Mouse (Mus musculus) left cerebral cortex, adult 2 months (tissue): Measurements from ENCODE around the gene Tbl1x. TPM values are rescaled to one million over a fixed set of nuclear protein-coding genes. Genes with fewer than 3 reads are reported as not detected.

Source experiments
- DNase-seq, 2 experiments: peaks; one replicate each; pipeline ENCODE4 v3.0.0; 2021 to 2022; ENCODE audit warnings: low spot score in 2 of 2, mixed read lengths in 1 of 2; ENCODE audit errors: extremely low spot score in 1 of 2
- H3K27ac ChIP-seq: fragments of 200-600 bp; 2 replicates; pipeline ENCODE4 v1.8.1; 2022
- H3K4me3 ChIP-seq: fragments of 200-600 bp; 2 replicates; pipeline ENCODE4 v1.8.1; 2022
- CTCF ChIP-seq: fragments of 200-600 bp; IDR thresholded peaks from 2 replicates; pipeline ENCODE4 v1.8.1; 2022; ENCODE audit warnings: antibody characterized with exemption, mild to moderate bottlenecking, moderate library complexity
- intact Hi-C: fragments of 180-260 bp; cut with DNase I; formaldehyde crosslinking; loops from one replicate; pipeline ENCODE4 v1.15.1; 2025
- total RNA-seq, 2 experiments: library from RNA; stranded (reverse); gene quantifications; 2 replicates each; pipeline ENCODE4 v1.2.3; 2021

Tbl1x gene
- total RNA-seq, 2 experiments from 2014 or later = 49.6 TPM

- Histone ChIP-seq H3K4me3 (no peak overlapping the region), H3K27ac (no peak overlapping the region)
- intact Hi-C loops = no loop called here
- TF ChIP-seq CTCF = no peak
- no peak for DNase-seq
Observed at GRCm38 (mm10) chrX:77617368-77618144, 106.7 kb downstream of the Tbl1x start.

DNA sequence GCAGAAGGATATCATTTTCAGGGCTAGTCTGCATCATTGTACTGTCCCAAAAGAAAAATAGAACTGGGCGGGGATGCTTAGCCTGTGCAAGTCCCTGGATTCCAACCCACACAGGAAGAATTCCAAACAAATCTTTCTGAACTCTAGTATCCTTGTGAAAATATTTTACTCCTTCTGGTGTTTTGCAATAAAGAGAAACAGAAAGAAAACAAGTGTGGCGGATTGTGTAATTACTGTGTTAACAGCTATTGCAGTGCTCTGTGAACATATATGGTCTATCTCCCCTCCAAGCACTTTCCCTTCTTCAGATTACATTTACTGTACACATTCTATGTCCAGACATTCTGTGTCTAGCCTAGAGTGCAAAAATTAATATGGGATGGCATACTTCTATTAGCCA is 119.6 kb downstream of the Tbl1x start:
- no peak for TF ChIP-seq CTCF
- intact Hi-C loops = no loop called here
- Histone ChIP-seq H3K4me3 (no peak overlapping the region), H3K27ac (no peak overlapping the region)
- no peak for DNase-seq

DNA sequence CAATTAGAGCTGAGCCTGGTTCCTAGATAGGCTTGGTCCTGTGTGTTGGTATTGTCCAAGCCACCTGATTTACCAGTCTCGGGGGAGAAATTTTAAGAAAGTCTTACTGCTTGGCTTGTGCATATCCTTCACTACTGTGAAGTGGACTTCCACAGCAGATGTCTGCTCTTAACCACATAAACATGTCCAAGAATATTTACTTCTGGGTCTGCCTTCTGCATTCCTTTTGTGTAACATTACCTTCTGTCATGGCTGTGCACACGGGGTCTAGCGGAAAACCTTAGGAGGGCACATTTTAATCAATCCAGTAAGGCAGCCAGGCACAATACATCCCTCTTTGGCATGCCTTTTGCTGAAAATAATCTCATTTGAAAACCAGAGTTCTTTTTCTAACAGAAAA is 125.7 kb downstream of the Tbl1x start:
- DNase-seq = no peak
- intact Hi-C loops = loop anchor here (5.0 kb wide), 4 partner anchors 54 to 954 kb away; no protein-coding TSS in a partner anchor
- Histone ChIP-seq H3K27ac (no peak overlapping the region), H3K4me3 (no peak overlapping the region)
- TF ChIP-seq CTCF = no peak

- H3K4me3 ChIP-seq = no peak overlapping the region
- DNase-seq = peak in 1 of 2 experiments; percentile 33
- intact Hi-C loops = loop anchor here (2.0 to 5.0 kb wide), 5 partner anchors 56 to 956 kb away; partner anchors contain the start of gene Tbl1x
- 0 out of 2 replicates have a peak overlapping the region, but pooled peaks have one; percentile 25 for H3K27ac ChIP-seq
- TF ChIP-seq CTCF = peak; percentile 73
Observed at GRCm38 (mm10) chrX:77638076-77638475, 127.3 kb downstream of the Tbl1x start.

DNA sequence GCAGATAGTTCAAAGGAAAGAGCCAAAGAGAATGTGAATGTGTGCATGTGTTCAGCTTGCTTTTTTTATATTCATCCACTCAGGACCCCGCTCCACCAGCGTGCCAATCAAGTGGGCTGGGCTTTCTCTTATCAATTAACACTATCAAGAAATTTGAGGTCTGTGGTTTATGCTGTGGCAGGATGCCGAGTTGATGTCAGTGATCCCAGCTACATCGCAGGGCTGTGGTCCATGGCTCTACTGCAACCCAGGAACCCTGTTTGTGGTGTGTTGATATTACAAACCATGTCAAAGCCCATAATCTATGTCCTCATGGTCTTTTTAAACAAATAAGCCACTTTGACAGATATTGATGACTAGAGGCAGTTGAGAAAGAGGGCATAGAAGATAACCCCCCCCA is 129.5 kb downstream of the Tbl1x start:
- Histone ChIP-seq H3K27ac (no peak overlapping the region), H3K4me3 (no peak overlapping the region)
- TF ChIP-seq CTCF = no peak
- intact Hi-C loops = no loop called here
- no peak for DNase-seq

DNA sequence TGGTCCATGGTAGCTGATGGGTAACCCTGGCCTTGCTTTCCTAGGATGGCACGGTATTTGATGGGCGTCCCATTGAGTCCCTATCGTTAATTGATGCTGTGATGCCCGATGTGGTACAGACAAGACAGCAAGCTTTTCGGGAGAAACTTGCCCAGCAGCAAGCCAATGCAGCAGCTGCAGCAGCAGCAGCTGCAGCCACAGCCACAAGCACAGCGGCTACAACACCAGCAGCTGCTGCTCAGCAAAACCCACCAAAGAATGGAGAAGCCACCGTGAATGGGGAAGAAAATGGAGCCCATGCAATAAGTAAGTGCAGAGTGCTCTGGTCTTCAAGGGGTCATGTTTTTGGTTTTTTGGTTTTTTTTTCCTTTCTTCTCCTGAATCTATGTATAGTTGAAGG is 135.4 kb downstream of the Tbl1x start:
- intact Hi-C loops = no loop called here
- no peak for DNase-seq
- no peak overlapping the region for H3K4me3 ChIP-seq
- no peak overlapping the region for H3K27ac ChIP-seq
- TF ChIP-seq CTCF = no peak

- intact Hi-C loops = no loop called here
- no peak for DNase-seq
- Histone ChIP-seq H3K4me3 (no peak overlapping the region), H3K27ac (no peak overlapping the region)
- TF ChIP-seq CTCF = no peak
Observed at GRCm38 (mm10) chrX:77650246-77650645, 139.4 kb downstream of the Tbl1x start.

DNA sequence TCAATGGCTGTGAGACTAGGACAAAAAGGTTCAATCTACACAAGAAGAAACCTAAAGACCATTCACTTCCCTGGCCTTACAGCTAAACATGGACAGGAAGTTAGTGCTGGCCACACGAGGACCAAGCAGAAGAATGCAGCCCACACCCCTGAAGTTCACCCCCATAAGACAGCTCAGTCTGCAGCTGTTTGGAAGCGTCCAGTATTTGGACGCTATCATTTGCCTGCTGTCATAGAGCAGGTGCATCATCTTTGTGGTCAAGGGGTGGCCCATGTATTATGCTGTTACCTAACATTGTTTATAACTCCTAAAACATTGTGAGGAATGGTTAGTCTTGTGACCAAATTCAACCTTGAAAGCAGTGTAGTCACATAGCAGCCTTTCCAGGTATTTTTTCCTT is 151.2 kb downstream of the Tbl1x start:
- TF ChIP-seq CTCF = no peak
- Histone ChIP-seq H3K4me3 (no peak overlapping the region), H3K27ac (no peak overlapping the region)
- no peak for DNase-seq
- intact Hi-C loops = no loop called here

- no peak for TF ChIP-seq CTCF
- Histone ChIP-seq H3K4me3 (no peak overlapping the region), H3K27ac (no peak overlapping the region)
- no peak for DNase-seq
- intact Hi-C loops = no loop called here
Observed at GRCm38 (mm10) chrX:77663276-77663675, 152.5 kb downstream of the Tbl1x start.

GRCm38 (mm10) chrX:77665030-77665429 is 154.2 kb downstream of the Tbl1x start:
- Histone ChIP-seq H3K27ac (no peak overlapping the region), H3K4me3 (no peak overlapping the region)
- TF ChIP-seq CTCF = no peak
- intact Hi-C loops = no loop called here
- no peak for DNase-seq

DNA sequence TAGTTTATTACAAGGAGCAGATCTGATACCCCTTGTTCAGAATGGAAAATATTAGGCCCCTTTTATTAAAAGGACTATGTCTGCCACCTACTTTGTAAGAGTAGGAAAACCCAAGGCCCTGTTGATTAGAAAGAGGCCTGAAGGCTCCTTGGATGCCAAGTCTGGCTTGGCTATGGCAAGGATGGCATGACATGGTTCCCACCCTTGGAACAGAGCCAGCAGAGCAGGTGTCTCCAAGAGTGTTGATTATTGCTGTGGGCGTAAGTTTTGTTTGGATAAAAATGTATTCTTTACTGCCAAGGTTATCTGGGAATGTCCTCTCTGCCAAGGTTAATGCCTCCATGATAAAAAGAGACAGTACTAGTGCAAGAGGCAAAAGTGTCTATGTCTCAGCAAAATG is 156.1 kb downstream of the Tbl1x start:
- Histone ChIP-seq H3K27ac (no peak overlapping the region), H3K4me3 (no peak overlapping the region)
- intact Hi-C loops = no loop called here
- no peak for TF ChIP-seq CTCF
- no peak for DNase-seq

DNA sequence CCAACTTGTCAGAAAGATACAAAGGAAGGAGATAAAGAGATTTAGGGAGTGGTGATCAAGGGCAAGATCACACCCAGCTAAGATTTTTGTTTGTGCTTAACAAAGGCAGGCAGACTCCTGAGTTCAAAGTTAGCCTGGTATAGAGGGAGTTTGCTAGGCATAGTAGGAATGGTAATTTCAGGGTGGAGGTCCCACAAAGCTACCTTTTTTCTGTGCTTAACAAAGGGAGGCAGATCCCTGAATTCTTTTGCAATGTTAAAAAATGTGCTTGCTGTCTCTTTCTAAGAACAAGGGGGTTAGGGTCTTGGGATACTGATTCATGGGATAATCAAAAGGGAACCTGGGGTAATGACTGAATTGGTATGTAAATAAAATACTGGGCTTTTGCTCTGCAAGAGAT is 156.6 kb downstream of the Tbl1x start:
- intact Hi-C loops = no loop called here
- Histone ChIP-seq H3K27ac (no peak overlapping the region), H3K4me3 (no peak overlapping the region)
- no peak for TF ChIP-seq CTCF
- DNase-seq = no peak
